Mouse (Mus musculus) layer of hippocampus, adult 8-10 months (tissue): Measurements from ENCODE around the gene Dtx4. TPM values are rescaled to one million over a fixed set of nuclear protein-coding genes. Genes with fewer than 3 reads are reported as not detected.

Experiments
- DNase-seq, 2 experiments: peaks; one replicate each; pipeline ENCODE4 v3.0.0; 2022; ENCODE audit warnings: low spot score in 2 of 2
- total RNA-seq, 4 experiments: library from RNA; stranded (reverse); gene quantifications; 2 replicates each; pipeline ENCODE4 v1.2.4; 2022

The Dtx4 gene
- total RNA-seq, 4 experiments from 2014 or later: 37.1 to 40.9 (median 39.5) TPM

DNA sequence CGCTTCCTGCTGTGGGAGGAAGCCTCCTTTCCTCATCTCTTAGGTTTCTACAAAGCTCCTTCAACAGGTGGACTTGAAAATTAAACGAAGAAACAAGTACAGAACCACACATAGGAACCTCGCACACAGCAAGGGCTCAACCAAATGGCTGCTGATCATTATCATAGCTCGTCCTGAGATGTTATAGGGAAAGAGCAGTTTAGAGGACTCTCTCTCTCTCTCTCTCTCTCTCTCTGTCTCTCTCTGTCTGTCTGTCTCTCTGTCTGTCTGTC lies 7.1 kb downstream of the Dtx4 start:
- no peak for DNase-seq

DNA sequence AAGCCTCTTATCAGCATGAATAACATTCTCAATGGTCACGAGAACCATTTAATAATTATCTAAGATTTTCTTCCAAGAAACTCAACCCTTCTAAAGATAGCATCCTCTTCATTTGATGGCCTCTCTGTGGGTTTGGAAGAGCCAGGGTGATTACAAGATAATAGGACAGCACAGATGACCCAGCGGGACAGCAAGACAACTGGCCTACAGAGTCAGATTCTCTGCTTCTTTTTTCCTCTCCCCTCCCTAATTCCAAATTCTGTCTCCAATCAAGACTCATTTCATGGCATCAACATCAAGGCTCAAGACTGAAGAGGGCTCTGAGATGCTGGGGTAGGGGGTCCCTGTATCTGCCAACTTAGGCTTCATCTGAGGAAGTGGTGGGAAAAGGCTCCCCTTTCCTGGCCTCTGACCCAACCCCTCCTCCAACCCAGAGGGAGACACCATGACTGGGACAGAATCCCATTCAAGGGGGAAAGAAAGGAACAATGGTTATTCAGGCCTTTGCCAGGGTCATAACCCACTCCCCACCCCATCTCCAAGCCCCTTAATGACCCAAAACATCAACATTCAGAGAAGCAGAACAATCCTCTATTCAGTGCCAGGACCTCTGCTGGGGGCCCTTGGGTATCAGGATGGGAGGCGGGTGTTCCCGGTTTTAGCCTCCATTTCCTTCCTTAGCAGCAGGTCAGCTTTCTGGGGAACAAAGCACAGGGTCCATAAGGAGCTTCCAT lies 7.6 kb downstream of the Dtx4 start:
- peak in 1 of 2 experiments; percentile 3 for DNase-seq

GRCm38 (mm10) chr19:12491636-12492035 lies 9.6 kb downstream of the Dtx4 start:
- no peak for DNase-seq

DNA sequence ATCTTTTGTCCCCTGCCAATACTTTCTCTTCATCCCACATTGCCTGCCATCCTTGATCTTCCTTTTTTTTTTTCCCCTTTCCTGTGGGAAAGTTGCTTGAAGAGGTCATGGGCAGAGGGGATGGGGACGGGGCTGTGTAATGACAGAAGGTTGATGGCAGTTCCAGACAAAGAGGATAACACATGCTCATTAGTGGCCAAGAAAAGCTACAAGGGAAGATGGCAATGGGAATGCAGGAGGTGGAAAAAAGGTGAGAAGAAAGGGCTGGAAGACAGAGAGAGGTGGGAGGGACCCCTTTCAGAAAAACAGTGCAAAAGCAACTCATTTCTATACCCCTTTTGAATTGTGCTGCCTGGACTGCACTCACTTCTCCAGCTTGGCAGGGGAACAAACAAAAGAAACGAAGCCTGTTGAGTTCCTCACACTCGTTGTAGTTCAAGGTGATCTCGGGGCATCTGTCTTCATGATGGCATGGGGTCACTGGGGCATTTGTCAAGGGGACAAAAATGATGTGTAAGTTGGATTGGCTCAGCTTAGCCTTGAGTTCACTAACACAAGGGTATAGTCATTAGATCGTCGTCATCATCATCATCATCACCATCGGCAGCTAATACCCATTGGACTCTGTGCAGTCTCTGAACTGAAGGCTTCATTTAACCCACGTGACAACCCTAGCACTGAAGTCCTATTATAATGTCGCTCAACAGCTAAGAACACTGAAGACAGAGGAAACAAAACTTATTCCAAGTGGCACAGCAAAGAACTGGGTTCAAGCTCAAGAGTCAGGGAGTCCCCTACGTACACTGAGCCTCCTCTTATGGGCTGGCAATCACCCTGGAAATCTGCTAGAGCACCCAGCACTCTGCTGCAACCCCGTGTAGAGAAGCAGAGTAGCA lies 11.3 kb downstream of the Dtx4 start:
- DNase-seq: no peak

DNA sequence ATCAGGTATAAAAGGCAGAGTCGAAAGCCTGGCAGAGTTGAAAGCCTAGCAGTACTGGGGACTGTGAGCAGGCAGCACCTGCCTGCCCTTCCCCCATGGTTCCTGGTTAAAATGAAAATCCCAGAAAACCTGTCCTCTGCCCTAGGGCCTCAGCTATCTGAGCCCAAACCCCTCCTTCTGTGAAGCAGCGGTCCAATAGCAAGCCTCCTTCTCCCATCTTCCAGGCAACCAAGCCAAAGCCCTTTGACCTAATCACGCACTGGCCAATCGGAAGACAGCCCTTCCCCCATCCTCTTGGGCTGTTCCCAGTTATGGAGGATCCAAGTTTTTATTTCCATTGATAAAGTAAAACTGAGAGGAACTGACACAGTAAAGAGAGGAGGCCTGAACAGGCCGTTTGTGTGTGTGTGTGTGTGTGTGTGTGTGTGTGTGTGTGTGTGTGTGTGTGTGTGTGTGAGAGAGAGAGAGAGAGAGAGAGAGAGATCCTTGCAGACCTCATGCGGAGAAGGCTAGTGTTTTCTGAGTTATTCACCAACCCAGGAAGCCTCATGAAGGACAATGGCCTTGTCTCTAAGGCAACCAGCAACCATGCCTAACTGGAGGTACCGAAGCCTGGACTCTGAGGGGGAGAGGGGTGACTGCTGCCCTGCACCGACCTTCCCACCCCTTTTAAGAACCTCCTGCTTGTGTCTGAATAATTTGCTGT lies 12.1 kb downstream of the Dtx4 start:
- DNase-seq: no peak

DNA sequence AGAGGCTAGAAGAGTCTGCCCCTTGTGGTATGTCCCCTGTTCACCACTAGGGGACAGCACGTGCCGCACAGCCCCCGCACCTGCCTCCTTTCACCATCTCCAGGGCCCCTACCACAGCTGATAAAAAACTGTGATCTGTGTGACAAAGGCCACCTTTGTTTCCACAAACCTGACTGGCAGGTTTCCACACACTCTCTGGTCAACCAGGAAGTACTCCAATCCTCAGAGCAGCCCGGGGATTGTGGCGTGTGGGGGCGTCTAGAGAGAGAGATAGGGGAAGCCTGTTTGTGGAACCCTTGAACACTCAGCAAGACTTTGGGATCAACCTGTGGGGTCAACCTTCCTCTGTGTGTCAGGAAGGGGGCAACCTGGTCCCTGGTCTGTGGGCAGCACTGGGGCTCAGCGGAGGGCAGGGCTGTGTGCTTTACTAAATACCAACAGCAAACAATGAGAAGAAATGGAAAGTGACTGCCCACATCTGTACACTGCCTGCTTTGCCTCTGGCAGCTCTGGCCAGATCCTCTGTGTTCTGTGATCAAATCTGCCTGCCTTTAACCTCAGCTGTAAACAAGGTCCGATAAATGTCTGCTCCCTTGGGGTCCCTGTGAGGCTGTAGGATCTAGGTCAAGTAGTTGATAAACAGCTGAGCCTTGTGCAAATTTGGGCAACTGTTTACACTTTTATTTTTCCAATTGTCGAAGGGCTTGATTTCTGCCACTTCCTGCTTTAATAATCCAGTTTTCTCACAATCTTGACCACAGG lies 12.9 kb downstream of the Dtx4 start:
- no peak for DNase-seq

- no peak for DNase-seq
These were observed 13.6 kb downstream of the Dtx4 start for GRCm38 (mm10) chr19:12487511-12488204.

- DNase-seq: no peak
These were observed 14.4 kb downstream of the Dtx4 start for GRCm38 (mm10) chr19:12486875-12487274.

GRCm38 (mm10) chr19:12485631-12486030 lies 15.6 kb downstream of the Dtx4 start:
- no peak for DNase-seq

DNA sequence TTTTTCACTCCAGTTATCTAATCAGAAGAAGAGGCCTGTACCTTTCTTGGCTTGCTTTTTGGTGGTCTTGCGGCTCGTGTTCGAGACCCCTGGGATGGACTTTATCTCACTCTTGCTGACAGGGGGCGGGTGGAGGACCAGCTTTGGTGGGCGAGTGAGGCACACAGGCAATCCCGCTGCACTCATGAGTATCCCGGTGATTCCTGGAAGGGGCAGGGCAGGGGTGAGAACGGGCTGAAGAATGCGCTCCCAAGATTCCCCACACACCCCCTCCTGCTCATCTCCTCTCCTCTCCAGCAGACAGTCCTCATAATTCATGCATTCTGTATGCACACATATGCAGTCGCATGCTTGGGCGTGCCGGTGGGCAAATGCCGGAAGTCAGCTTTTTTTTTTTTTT lies 16.0 kb downstream of the Dtx4 start:
- no peak for DNase-seq

- no peak for DNase-seq
These were observed 17.0 kb downstream of the Dtx4 start for GRCm38 (mm10) chr19:12484210-12484609.

GRCm38 (mm10) chr19:12483782-12484181 lies 17.5 kb downstream of the Dtx4 start:
- DNase-seq: no peak

- no peak for DNase-seq
These were observed 22.9 kb downstream of the Dtx4 start for GRCm38 (mm10) chr19:12478369-12478768.

- no peak for DNase-seq
These were observed 24.5 kb downstream of the Dtx4 start for GRCm38 (mm10) chr19:12476721-12477270.

DNA sequence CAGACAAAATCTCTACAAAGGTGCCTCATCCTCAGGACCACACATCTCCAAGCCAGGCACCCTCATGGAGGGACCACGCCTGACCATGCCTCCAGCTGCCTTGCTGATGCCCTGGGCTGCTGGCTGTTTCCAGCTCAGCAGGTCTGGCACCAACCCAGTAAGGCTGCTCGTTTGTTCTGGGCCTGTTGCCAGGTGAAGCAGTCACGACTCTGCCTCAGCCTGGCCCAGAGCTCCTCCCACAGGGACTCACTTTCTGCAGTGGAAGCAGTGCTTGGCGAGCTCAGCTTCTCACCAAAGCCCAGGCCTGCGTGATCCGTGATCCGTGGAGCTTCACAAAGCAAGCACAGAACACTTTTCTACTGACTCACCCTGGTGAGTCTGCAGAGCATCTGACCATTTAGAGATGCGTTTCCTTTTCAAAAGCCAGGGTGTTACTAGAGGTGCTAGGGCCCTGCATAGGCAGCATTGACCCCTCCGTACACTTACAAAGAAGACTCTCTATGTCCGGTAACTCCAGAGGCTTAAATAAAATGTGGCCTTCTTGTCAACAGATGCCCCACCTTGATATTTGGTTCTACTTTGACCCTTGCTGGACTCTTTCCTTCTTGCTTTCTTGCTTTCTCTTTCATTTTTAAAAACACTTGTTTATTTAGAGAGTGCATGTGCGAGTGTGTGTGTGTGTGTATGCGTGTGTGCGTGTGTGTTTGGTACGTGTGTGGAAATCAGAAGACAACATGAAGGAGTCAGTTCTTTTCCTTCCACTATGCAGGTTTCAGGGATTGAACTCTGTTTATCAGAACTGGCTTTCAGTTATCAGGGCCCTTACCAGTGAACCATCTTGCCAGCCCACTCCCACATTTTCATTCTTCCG lies 25.6 kb downstream of the Dtx4 start:
- peak; percentile 86 to 91 for DNase-seq

DNA sequence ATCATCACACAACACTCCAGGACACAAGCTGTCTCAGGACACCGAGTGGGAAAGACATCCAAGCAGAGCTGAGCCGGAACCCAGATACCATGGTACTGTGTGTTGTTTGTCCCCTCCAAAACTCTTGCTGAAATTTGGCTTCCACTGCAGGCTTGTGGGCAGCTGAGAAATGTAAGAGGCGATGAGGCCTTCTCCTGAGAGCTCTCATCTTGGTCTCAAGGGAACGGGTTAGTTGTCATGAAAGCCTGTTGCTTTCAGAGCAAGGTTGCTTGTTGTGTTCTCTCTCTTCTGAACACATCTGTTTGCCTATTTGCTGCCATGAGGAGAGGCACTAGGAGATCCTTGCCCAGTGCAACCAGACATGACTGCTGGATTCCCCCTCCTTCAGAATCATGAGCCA lies 27.3 kb downstream of the Dtx4 start:
- no peak for DNase-seq

GRCm38 (mm10) chr19:12473201-12473641 lies 28.0 kb downstream of the Dtx4 start:
- no peak for DNase-seq

- no peak for DNase-seq
These were observed 28.8 kb downstream of the Dtx4 start for GRCm38 (mm10) chr19:12472381-12472976.

- DNase-seq: no peak
These were observed 29.4 kb downstream of the Dtx4 start for GRCm38 (mm10) chr19:12471866-12472265.
